Mouse (Mus musculus): Measurements from ENCODE around the gene Per3. TPM values are rescaled to one million over a fixed set of nuclear protein-coding genes. Genes with fewer than 3 reads are reported as not detected.
A peak's percentile ranks its signal among the peaks of the same experiment; 100 is the strongest.

Gene Per3
- polyA plus RNA-seq, 1 experiment from 2014 or later, result 6.5 TPM

GRCm38 (mm10) chr4:151006945-151007344, 37.5 kb downstream of the Per3 start:
- Histone ChIP-seq H3K27ac (no peak overlapping the region), H3K27me3 (ENCODE audit: poor library complexity, severe bottlenecking) (no peaks in the 10 kb centered on the region), H3K4me3 (no peak overlapping the region), H3K9me3 (no peaks in the 10 kb centered on the region), H3K36me3 (replicated peaks) (peaks cover 13% of the 10 kb centered on the region), H3K4me1 (no peaks in the 10 kb centered on the region)
- peak; percentile 36 for DNase-seq (ENCODE audit: extremely low spot score, low spot score)
- WGBS, result 52% methylated on average over 6 of the region's 6 CpGs

GRCm38 (mm10) chr4:151005656-151006318, 38.7 kb downstream of the Per3 start:
- Histone ChIP-seq H3K36me3 (replicated peaks) (peaks cover 12% of the 10 kb centered on the region; the same call in 1 of the 2 replicates), H3K4me3 (no peak overlapping the region), H3K9me3 (no peaks in the 10 kb centered on the region), H3K27me3 (ENCODE audit: poor library complexity, severe bottlenecking) (no peaks in the 10 kb centered on the region), H3K27ac (no peak overlapping the region), H3K4me1 (peaks cover 6% of the 10 kb centered on the region)
- no peak for DNase-seq (ENCODE audit: extremely low spot score, low spot score)
- 94% methylated on average over 13 of the region's 13 CpGs for WGBS

GRCm38 (mm10) chr4:151001397-151001796, 43.1 kb downstream of the Per3 start:
- Histone ChIP-seq H3K4me1 (peaks cover 12% of the 10 kb centered on the region), H3K9me3 (no peaks in the 10 kb centered on the region), H3K27ac (no peak overlapping the region), H3K4me3 (no peak overlapping the region), H3K27me3 (ENCODE audit: poor library complexity, severe bottlenecking) (no peaks in the 10 kb centered on the region), H3K36me3 (replicated peaks) (0 out of 2 replicates have a peak, but pooled peaks cover 4% of the 10 kb centered on the region)
- WGBS, result 78% methylated on average over 13 of the region's 13 CpGs
- DNase-seq (ENCODE audit: extremely low spot score, low spot score), result no peak

- no peak overlapping the region for H3K4me3 ChIP-seq
- WGBS, result 93% methylated on average over 9 of the region's 9 CpGs
- H3K4me1 ChIP-seq, result peaks cover 17% of the 10 kb centered on the region
- H3K9me3 ChIP-seq, result no peaks in the 10 kb centered on the region
- H3K27me3 ChIP-seq (ENCODE audit: poor library complexity, severe bottlenecking), result no peaks in the 10 kb centered on the region
- H3K36me3 ChIP-seq (replicated peaks), result no peaks in the 10 kb centered on the region
- no peak overlapping the region for H3K27ac ChIP-seq
- DNase-seq (ENCODE audit: extremely low spot score, low spot score), result no peak
These were observed 45.8 kb downstream of the Per3 start for GRCm38 (mm10) chr4:150998626-150999025.

GRCm38 (mm10) chr4:150996797-150997196, 47.7 kb downstream of the Per3 start, which contains the start of gene Uts2:
Gene Uts2, plus strand, starts transcription at chr4:150997097.
- no peaks in the 10 kb centered on the region for H3K36me3 ChIP-seq (replicated peaks)
- H3K4me3 ChIP-seq, result no peak within 1 kb of the TSS
- 92% methylated on average over 7 of the region's 7 CpGs for WGBS
- H3K27ac ChIP-seq, result no peak within 1 kb of the TSS
- no peak for DNase-seq (ENCODE audit: extremely low spot score, low spot score)
- H3K27me3 ChIP-seq (ENCODE audit: poor library complexity, severe bottlenecking), result no peaks in the 10 kb centered on the region
- no peaks in the 10 kb centered on the region for H3K9me3 ChIP-seq
- H3K4me1 ChIP-seq, result peaks cover 17% of the 10 kb centered on the region

- WGBS, result 49% methylated on average over 6 of the region's 6 CpGs
These were observed 54.3 kb downstream of the Per3 start for GRCm38 (mm10) chr4:150990148-150990547.

GRCm38 (mm10) chr4:150980153-150980552, 64.3 kb downstream of the Per3 start:
- DNase-seq (ENCODE audit: extremely low spot score, low spot score), result no peak
- Histone ChIP-seq H3K36me3 (replicated peaks) (no peaks in the 10 kb centered on the region), H3K4me3 (no peak overlapping the region), H3K27ac (no peak overlapping the region), H3K9me3 (no peaks in the 10 kb centered on the region), H3K27me3 (ENCODE audit: poor library complexity, severe bottlenecking) (no peaks in the 10 kb centered on the region), H3K4me1 (no peaks in the 10 kb centered on the region)
- 89% methylated on average over 5 of the region's 5 CpGs for WGBS

More at GRCm38 (mm10) chr4:150990148-150990547, 54.3 kb downstream of the Per3 start:
- Histone ChIP-seq H3K4me1 (peaks cover 4% of the 10 kb centered on the region; the same call in 1 of the 2 replicates), H3K27me3 (ENCODE audit: poor library complexity, severe bottlenecking) (no peaks in the 10 kb centered on the region), H3K9me3 (no peaks in the 10 kb centered on the region), H3K27ac (no peak overlapping the region), H3K4me3 (no peak overlapping the region), H3K36me3 (replicated peaks) (no peaks in the 10 kb centered on the region)
- no peak for DNase-seq (ENCODE audit: extremely low spot score, low spot score)

GRCm38 (mm10) chr4:150979455-150979854, 65.0 kb downstream of the Per3 start:
- no peaks in the 10 kb centered on the region for H3K36me3 ChIP-seq (replicated peaks)
- H3K4me3 ChIP-seq, result no peak overlapping the region
- H3K27ac ChIP-seq, result no peak overlapping the region
- no peaks in the 10 kb centered on the region for H3K27me3 ChIP-seq (ENCODE audit: poor library complexity, severe bottlenecking)
- no peaks in the 10 kb centered on the region for H3K4me1 ChIP-seq
- no peaks in the 10 kb centered on the region for H3K9me3 ChIP-seq
- 89% methylated on average over 9 of the region's 9 CpGs for WGBS
- no peak for DNase-seq (ENCODE audit: extremely low spot score, low spot score)

- H3K4me1 ChIP-seq, result no peaks in the 10 kb centered on the region
- DNase-seq (ENCODE audit: extremely low spot score, low spot score), result no peak
- H3K27ac ChIP-seq, result no peak overlapping the region
- H3K4me3 ChIP-seq, result no peak overlapping the region
- H3K9me3 ChIP-seq, result no peaks in the 10 kb centered on the region
- H3K27me3 ChIP-seq (ENCODE audit: poor library complexity, severe bottlenecking), result no peaks in the 10 kb centered on the region
- H3K36me3 ChIP-seq (replicated peaks), result no peaks in the 10 kb centered on the region
- 93% methylated on average over 21 of the region's 21 CpGs for WGBS
These were observed 66.1 kb downstream of the Per3 start for GRCm38 (mm10) chr4:150978156-150978910.

GRCm38 (mm10) chr4:150975145-150975544, 69.3 kb downstream of the Per3 start:
- no peak overlapping the region for H3K27ac ChIP-seq
- H3K9me3 ChIP-seq, result no peaks in the 10 kb centered on the region
- 38% methylated on average over 1 of the region's 1 CpGs for WGBS
- H3K4me1 ChIP-seq, result no peaks in the 10 kb centered on the region
- no peaks in the 10 kb centered on the region for H3K36me3 ChIP-seq (replicated peaks)
- no peaks in the 10 kb centered on the region for H3K27me3 ChIP-seq (ENCODE audit: poor library complexity, severe bottlenecking)
- DNase-seq (ENCODE audit: extremely low spot score, low spot score), result no peak
- H3K4me3 ChIP-seq, result no peak overlapping the region

GRCm38 (mm10) chr4:150973264-150973663, 71.2 kb downstream of the Per3 start:
- Histone ChIP-seq H3K27me3 (ENCODE audit: poor library complexity, severe bottlenecking) (no peaks in the 10 kb centered on the region), H3K36me3 (replicated peaks) (no peaks in the 10 kb centered on the region), H3K4me3 (no peak overlapping the region), H3K27ac (no peak overlapping the region), H3K4me1 (no peaks in the 10 kb centered on the region), H3K9me3 (no peaks in the 10 kb centered on the region)
- no peak for DNase-seq (ENCODE audit: extremely low spot score, low spot score)
- 83% methylated on average over 8 of the region's 8 CpGs for WGBS

GRCm38 (mm10) chr4:150968956-150969355, 75.5 kb downstream of the Per3 start:
- Histone ChIP-seq H3K36me3 (replicated peaks) (no peaks in the 10 kb centered on the region), H3K27ac (no peak overlapping the region), H3K27me3 (ENCODE audit: poor library complexity, severe bottlenecking) (no peaks in the 10 kb centered on the region), H3K9me3 (no peaks in the 10 kb centered on the region), H3K4me3 (no peak overlapping the region), H3K4me1 (peaks cover 5% of the 10 kb centered on the region)
- 90% methylated on average over 8 of the region's 8 CpGs for WGBS
- DNase-seq (ENCODE audit: extremely low spot score, low spot score), result no peak

GRCm38 (mm10) chr4:150966556-150966955, 77.9 kb downstream of the Per3 start:
- Histone ChIP-seq H3K4me1 (peaks cover 5% of the 10 kb centered on the region), H3K27ac (no peak overlapping the region), H3K36me3 (replicated peaks) (no peaks in the 10 kb centered on the region), H3K27me3 (ENCODE audit: poor library complexity, severe bottlenecking) (no peaks in the 10 kb centered on the region), H3K4me3 (no peak overlapping the region), H3K9me3 (no peaks in the 10 kb centered on the region)
- peak; percentile 44 for DNase-seq (ENCODE audit: extremely low spot score, low spot score)
- WGBS, result 22% methylated on average over 7 of the region's 7 CpGs
